Mouse (Mus musculus): ENCODE results near the gene Scnn1a. TPM values are rescaled to one million over a fixed set of nuclear protein-coding genes. Genes with fewer than 3 reads are reported as not detected.
A peak's percentile ranks its signal among the peaks of the same experiment; 100 is the strongest.

The Scnn1a gene
- polyA plus RNA-seq, 1 experiment from 2014 or later, result 0.33 TPM

- H3K9me3 ChIP-seq (ENCODE audit: control insufficient read depth, low read length), result no peaks in the 10 kb centered on the region
- ATAC-seq (ENCODE audit: low FRiP score), result peak; percentile 45; the same call in 1 of the 2 replicates
Observed at GRCm38 (mm10) chr6:125377582-125378451, 57.4 kb downstream of the Scnn1a start.

GRCm38 (mm10) chr6:125378621-125379020 is 58.2 kb downstream of the Scnn1a start:
- Histone ChIP-seq H3K9me3 (ENCODE audit: control insufficient read depth, low read length) (no peaks in the 10 kb centered on the region), H3K4me3 (ENCODE audit: low read depth, low read length) (no peak overlapping the region), H3K4me1 (ENCODE audit: control insufficient read depth, insufficient read depth, low read length) (peaks cover 12% of the 10 kb centered on the region), H3K4me2 (no peak overlapping the region), H3K36me3 (ENCODE audit: control insufficient read depth, insufficient read depth, low read length) (no peaks in the 10 kb centered on the region), H3K27me3 (ENCODE audit: control insufficient read depth, insufficient read depth, low read length) (peaks cover 35% of the 10 kb centered on the region), H3K9ac (ENCODE audit: low read length) (no peak overlapping the region), H3K27ac (ENCODE audit: low read depth, low read length) (no peak overlapping the region)
- DNase-seq (ENCODE audit: low spot score, missing footprints) (no peak), ATAC-seq (ENCODE audit: low FRiP score) (no peak)
- WGBS, result 10% methylated on average over 6 of the region's 6 CpGs

More at GRCm38 (mm10) chr6:125377582-125378451, 57.4 kb downstream of the Scnn1a start:
- Histone ChIP-seq H3K4me2 (no peak overlapping the region), H3K4me3 (ENCODE audit: low read depth, low read length) (no peak overlapping the region), H3K4me1 (ENCODE audit: control insufficient read depth, insufficient read depth, low read length) (peaks cover 12% of the 10 kb centered on the region), H3K9ac (ENCODE audit: low read length) (no peak overlapping the region), H3K36me3 (ENCODE audit: control insufficient read depth, insufficient read depth, low read length) (no peaks in the 10 kb centered on the region), H3K27me3 (ENCODE audit: control insufficient read depth, insufficient read depth, low read length) (peaks cover 35% of the 10 kb centered on the region), H3K27ac (ENCODE audit: low read depth, low read length) (no peak overlapping the region)
- DNase-seq (ENCODE audit: low spot score, missing footprints), result peak; percentile 87
- WGBS, result 34% methylated on average over 16 of the region's 16 CpGs

GRCm38 (mm10) chr6:125379781-125380180 is 59.3 kb downstream of the Scnn1a start:
- H3K27me3 ChIP-seq (ENCODE audit: control insufficient read depth, insufficient read depth, low read length), result peaks cover 35% of the 10 kb centered on the region

GRCm38 (mm10) chr6:125380372-125381360 is 60.2 kb downstream of the Scnn1a start, which contains the start of gene Plekhg6:
Gene Plekhg6, minus strand, starts transcription at chr6:125380793.
- peaks cover 35% of the 10 kb centered on the region for H3K27me3 ChIP-seq (ENCODE audit: control insufficient read depth, insufficient read depth, low read length)
- H3K4me1 ChIP-seq (ENCODE audit: control insufficient read depth, insufficient read depth, low read length), result peaks cover 12% of the 10 kb centered on the region
- peak within 1 kb of the TSS; percentile 33 for H3K4me2 ChIP-seq
- H3K4me3 ChIP-seq (ENCODE audit: low read depth, low read length), result peak within 1 kb of the TSS; percentile 20; the same call in 1 of the 2 replicates
- H3K9me3 ChIP-seq (ENCODE audit: control insufficient read depth, low read length), result no peaks in the 10 kb centered on the region
- no peak within 1 kb of the TSS for H3K9ac ChIP-seq (ENCODE audit: low read length)
- DNase-seq (ENCODE audit: low spot score, missing footprints), result no peak
- no peak for ATAC-seq (ENCODE audit: low FRiP score)
- no peaks in the 10 kb centered on the region for H3K36me3 ChIP-seq (ENCODE audit: control insufficient read depth, insufficient read depth, low read length)
- no peak within 1 kb of the TSS for H3K27ac ChIP-seq (ENCODE audit: low read depth, low read length)
- 13% methylated on average over 36 of the region's 40 CpGs for WGBS

More at GRCm38 (mm10) chr6:125379781-125380180, 59.3 kb downstream of the Scnn1a start:
- H3K4me1 ChIP-seq (ENCODE audit: control insufficient read depth, insufficient read depth, low read length), result peaks cover 12% of the 10 kb centered on the region
- ATAC-seq (ENCODE audit: low FRiP score), result no peak
- H3K9ac ChIP-seq (ENCODE audit: low read length), result no peak overlapping the region
- peak; percentile 86 for DNase-seq (ENCODE audit: low spot score, missing footprints)
- H3K9me3 ChIP-seq (ENCODE audit: control insufficient read depth, low read length), result no peaks in the 10 kb centered on the region
- H3K4me2 ChIP-seq, result peak overlapping the region; percentile 33
- no peak overlapping the region; the same call in 1 of the 2 replicates for H3K4me3 ChIP-seq (ENCODE audit: low read depth, low read length)
- no peak overlapping the region for H3K27ac ChIP-seq (ENCODE audit: low read depth, low read length)
- 4% methylated on average over 9 of the region's 9 CpGs for WGBS
- no peaks in the 10 kb centered on the region for H3K36me3 ChIP-seq (ENCODE audit: control insufficient read depth, insufficient read depth, low read length)

- ATAC-seq (ENCODE audit: low FRiP score) (no peak), DNase-seq (ENCODE audit: low spot score, missing footprints) (no peak)
- Histone ChIP-seq H3K27me3 (ENCODE audit: control insufficient read depth, insufficient read depth, low read length) (peaks cover 35% of the 10 kb centered on the region), H3K27ac (ENCODE audit: low read depth, low read length) (no peak overlapping the region), H3K4me1 (ENCODE audit: control insufficient read depth, insufficient read depth, low read length) (peaks cover 12% of the 10 kb centered on the region), H3K4me2 (no peak overlapping the region), H3K9me3 (ENCODE audit: control insufficient read depth, low read length) (no peaks in the 10 kb centered on the region), H3K36me3 (ENCODE audit: control insufficient read depth, insufficient read depth, low read length) (no peaks in the 10 kb centered on the region), H3K4me3 (ENCODE audit: low read depth, low read length) (no peak overlapping the region), H3K9ac (ENCODE audit: low read length) (no peak overlapping the region)
- 73% methylated on average over 2 of the region's 2 CpGs for WGBS
Observed at GRCm38 (mm10) chr6:125382024-125382423, 61.6 kb downstream of the Scnn1a start.

- peak; percentile 43; the same call in 1 of the 2 replicates for ATAC-seq (ENCODE audit: low FRiP score)
- no peak overlapping the region for H3K4me2 ChIP-seq
- peak; percentile 90 for DNase-seq (ENCODE audit: low spot score, missing footprints)
Observed at GRCm38 (mm10) chr6:125385066-125385974, 64.9 kb downstream of the Scnn1a start.

GRCm38 (mm10) chr6:125386080-125386479 is 65.6 kb downstream of the Scnn1a start:
- no peak overlapping the region for H3K4me2 ChIP-seq

More at GRCm38 (mm10) chr6:125385066-125385974, 64.9 kb downstream of the Scnn1a start:
- peaks cover 12% of the 10 kb centered on the region for H3K27me3 ChIP-seq (ENCODE audit: control insufficient read depth, insufficient read depth, low read length)
- H3K36me3 ChIP-seq (ENCODE audit: control insufficient read depth, insufficient read depth, low read length), result no peaks in the 10 kb centered on the region
- H3K27ac ChIP-seq (ENCODE audit: low read depth, low read length), result no peak overlapping the region
- WGBS, result 67% methylated on average over 11 of the region's 11 CpGs
- peaks cover under 1% of the 10 kb centered on the region; the same call in 1 of the 2 replicates for H3K4me1 ChIP-seq (ENCODE audit: control insufficient read depth, insufficient read depth, low read length)
- no peak overlapping the region for H3K9ac ChIP-seq (ENCODE audit: low read length)
- H3K9me3 ChIP-seq (ENCODE audit: control insufficient read depth, low read length), result no peaks in the 10 kb centered on the region
- no peak overlapping the region for H3K4me3 ChIP-seq (ENCODE audit: low read depth, low read length)

GRCm38 (mm10) chr6:125389853-125390252 is 69.4 kb downstream of the Scnn1a start:
- Histone ChIP-seq H3K4me1 (ENCODE audit: control insufficient read depth, insufficient read depth, low read length) (no peaks in the 10 kb centered on the region), H3K9me3 (ENCODE audit: control insufficient read depth, low read length) (no peaks in the 10 kb centered on the region), H3K4me3 (ENCODE audit: low read depth, low read length) (no peak overlapping the region), H3K9ac (ENCODE audit: low read length) (no peak overlapping the region), H3K4me2 (no peak overlapping the region), H3K27ac (ENCODE audit: low read depth, low read length) (no peak overlapping the region), H3K36me3 (ENCODE audit: control insufficient read depth, insufficient read depth, low read length) (no peaks in the 10 kb centered on the region), H3K27me3 (ENCODE audit: control insufficient read depth, insufficient read depth, low read length) (no peaks in the 10 kb centered on the region)
- DNase-seq (ENCODE audit: low spot score, missing footprints), result no peak
- no peak for ATAC-seq (ENCODE audit: low FRiP score)
- 89% methylated on average over 5 of the region's 5 CpGs for WGBS

More at GRCm38 (mm10) chr6:125386080-125386479, 65.6 kb downstream of the Scnn1a start:
- DNase-seq (ENCODE audit: low spot score, missing footprints) (no peak), ATAC-seq (ENCODE audit: low FRiP score) (no peak)
- Histone ChIP-seq H3K27me3 (ENCODE audit: control insufficient read depth, insufficient read depth, low read length) (peaks cover 4% of the 10 kb centered on the region; the same call in 1 of the 2 replicates), H3K27ac (ENCODE audit: low read depth, low read length) (no peak overlapping the region), H3K36me3 (ENCODE audit: control insufficient read depth, insufficient read depth, low read length) (no peaks in the 10 kb centered on the region), H3K4me3 (ENCODE audit: low read depth, low read length) (no peak overlapping the region), H3K9ac (ENCODE audit: low read length) (no peak overlapping the region), H3K9me3 (ENCODE audit: control insufficient read depth, low read length) (no peaks in the 10 kb centered on the region), H3K4me1 (ENCODE audit: control insufficient read depth, insufficient read depth, low read length) (no peaks in the 10 kb centered on the region)
- 77% methylated on average over 6 of the region's 6 CpGs for WGBS

Data from midbrain, embryonic 11.5 days (tissue).